Mouse (Mus musculus): ENCODE measurements around the gene Olfr992. TPM values are rescaled to one million over a fixed set of nuclear protein-coding genes. Genes with fewer than 3 reads are reported as not detected.
"Not testable (repeated sequence)": the region's sequence is repeated elsewhere in the genome, so short reads cannot be mapped to it uniquely, and the experiment has no call there.

The Olfr992 gene
- not detected in 2 replicates for polyA plus RNA-seq (2012; rRNA removed)

DNA sequence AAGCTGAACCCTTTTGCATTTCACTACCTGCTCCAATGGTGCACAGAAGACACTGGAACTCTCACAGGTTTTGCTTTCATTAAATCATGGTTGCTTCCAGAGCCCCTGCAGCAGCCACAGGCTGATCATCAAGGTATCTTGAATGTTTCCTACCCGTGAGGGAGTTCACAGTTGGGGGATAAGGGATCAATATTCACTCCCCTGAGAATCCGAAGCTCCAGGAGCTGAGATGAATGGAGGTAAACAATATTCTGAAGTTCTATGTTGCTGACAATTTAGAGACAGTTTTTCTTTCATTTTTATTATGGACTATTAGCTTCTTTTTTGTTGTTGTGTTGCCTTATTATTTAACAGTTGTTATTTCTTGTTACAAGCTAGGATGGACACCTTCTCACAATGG lies at the start of gene Olfr992:
Gene Olfr992, minus strand, starts transcription at position 101 of the 400 bp plus-strand sequence.
- Histone ChIP-seq H3K4me1 (ENCODE audit: control insufficient read depth, insufficient read depth, low read length) (no peaks in the 10 kb centered on the region), H3K36me3 (ENCODE audit: control insufficient read depth, insufficient read depth, low read length) (no peaks in the 10 kb centered on the region), H3K27ac (ENCODE audit: control insufficient read depth, insufficient read depth, low read depth, low read length) (no peak within 1 kb of the TSS), H3K4me3 (ENCODE audit: control insufficient read depth, low read depth, low read length) (no peak within 1 kb of the TSS), H3K27me3 (ENCODE audit: control insufficient read depth, insufficient read depth, low read length) (no peaks in the 10 kb centered on the region)
- no peak for TF ChIP-seq CTCF (IDR thresholded peaks at IDR 0.05; ENCODE audit: control insufficient read depth, insufficient read depth, insufficient replicate concordance, low read depth, low read length)

DNA sequence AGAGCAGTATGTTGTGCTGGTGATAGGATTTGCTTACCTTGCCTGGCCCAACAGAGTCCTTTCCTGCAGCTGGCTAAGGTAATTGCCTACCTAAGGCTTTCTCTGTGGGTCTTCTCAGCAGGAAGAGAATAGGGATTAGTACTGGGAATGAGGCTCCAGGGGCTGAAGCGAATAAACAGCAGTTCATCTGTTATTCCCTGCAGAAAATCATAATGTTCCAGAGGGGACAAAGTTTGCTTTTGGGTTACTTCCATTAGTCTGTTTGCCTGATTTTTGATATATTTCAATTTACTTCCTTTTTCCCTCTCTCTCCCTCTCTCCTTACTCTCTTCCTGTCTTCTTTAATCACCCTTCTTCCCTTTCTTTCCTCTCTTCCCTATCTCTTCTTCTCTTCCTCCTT lies 34.3 kb upstream of the Olfr992 start, which contains the start of gene Olfr995:
Gene Olfr995, minus strand, starts transcription at position 101 of the 400 bp plus-strand sequence.
- H3K4me3 ChIP-seq (ENCODE audit: control insufficient read depth, low read depth, low read length): no peak within 1 kb of the TSS
- no peaks in the 10 kb centered on the region for H3K4me1 ChIP-seq (ENCODE audit: control insufficient read depth, insufficient read depth, low read length)
- no peaks in the 10 kb centered on the region for H3K27me3 ChIP-seq (ENCODE audit: control insufficient read depth, insufficient read depth, low read length)
- TF ChIP-seq POLR2A (IDR thresholded peaks at IDR 0.05; ENCODE audit: control insufficient read depth, low read depth, low read length): no peak
- H3K36me3 ChIP-seq (ENCODE audit: control insufficient read depth, insufficient read depth, low read length): no peaks in the 10 kb centered on the region
- H3K27ac ChIP-seq (ENCODE audit: control insufficient read depth, insufficient read depth, low read depth, low read length): no peak within 1 kb of the TSS

DNA sequence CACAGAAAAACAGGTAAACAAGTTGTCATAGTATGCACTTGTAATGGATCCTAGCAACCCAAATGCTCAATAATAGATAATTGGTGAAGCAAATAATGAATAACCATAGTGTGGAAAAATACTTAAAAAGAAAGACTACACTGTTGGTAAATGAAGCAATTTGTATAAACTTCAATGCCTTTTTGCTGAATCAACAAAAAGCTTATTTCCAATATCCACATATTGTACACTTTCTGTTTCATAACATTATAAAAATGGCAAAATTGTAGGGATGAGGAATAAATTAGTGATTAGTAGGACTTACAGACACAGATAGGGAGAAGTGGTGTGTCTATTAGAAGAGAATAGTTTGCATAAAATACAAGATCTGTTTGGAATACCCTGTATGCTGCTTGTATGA lies 33.3 kb upstream of the Olfr992 start:
- no peaks in the 10 kb centered on the region for H3K36me3 ChIP-seq (ENCODE audit: control insufficient read depth, insufficient read depth, low read length)
- H3K4me3 ChIP-seq (ENCODE audit: control insufficient read depth, low read depth, low read length): no peak overlapping the region
- H3K27me3 ChIP-seq (ENCODE audit: control insufficient read depth, insufficient read depth, low read length): no peaks in the 10 kb centered on the region
- TF ChIP-seq CTCF (IDR thresholded peaks at IDR 0.05; ENCODE audit: control insufficient read depth, insufficient read depth, insufficient replicate concordance, low read depth, low read length) (no peak), POLR2A (IDR thresholded peaks at IDR 0.05; ENCODE audit: control insufficient read depth, low read depth, low read length) (no peak)
- H3K4me1 ChIP-seq (ENCODE audit: control insufficient read depth, insufficient read depth, low read length): no peaks in the 10 kb centered on the region
- no peak overlapping the region for H3K27ac ChIP-seq (ENCODE audit: control insufficient read depth, insufficient read depth, low read depth, low read length)

DNA sequence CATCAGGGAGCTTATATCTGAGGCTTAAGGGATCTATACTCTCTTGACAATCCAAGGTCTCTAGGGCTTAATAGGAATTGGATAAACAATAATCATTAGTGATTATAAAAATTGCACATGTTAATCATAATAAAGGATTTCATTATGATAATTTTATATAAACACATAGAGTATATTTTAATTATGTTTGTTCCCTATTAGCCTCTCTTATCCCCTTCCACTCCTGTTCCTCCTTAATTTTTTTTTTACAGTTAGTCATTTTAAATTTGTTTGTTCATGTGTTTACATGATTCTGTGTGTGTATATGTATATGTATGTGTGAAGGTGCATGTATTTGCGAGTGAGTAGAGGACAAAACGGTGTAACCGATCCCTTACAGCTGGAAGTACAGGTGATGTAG lies 27.1 kb upstream of the Olfr992 start, which contains the start of gene Olfr994:
Gene Olfr994, minus strand, starts transcription at position 101 of the 400 bp plus-strand sequence.
- no peaks in the 10 kb centered on the region for H3K27me3 ChIP-seq (ENCODE audit: control insufficient read depth, insufficient read depth, low read length)
- H3K27ac ChIP-seq (ENCODE audit: control insufficient read depth, insufficient read depth, low read depth, low read length): no peak within 1 kb of the TSS
- TF ChIP-seq CTCF (IDR thresholded peaks at IDR 0.05; ENCODE audit: control insufficient read depth, insufficient read depth, insufficient replicate concordance, low read depth, low read length) (no peak), POLR2A (IDR thresholded peaks at IDR 0.05; ENCODE audit: control insufficient read depth, low read depth, low read length) (no peak)
- no peak within 1 kb of the TSS for H3K4me3 ChIP-seq (ENCODE audit: control insufficient read depth, low read depth, low read length)
- H3K4me1 ChIP-seq (ENCODE audit: control insufficient read depth, insufficient read depth, low read length): no peaks in the 10 kb centered on the region
- no peaks in the 10 kb centered on the region for H3K36me3 ChIP-seq (ENCODE audit: control insufficient read depth, insufficient read depth, low read length)

DNA sequence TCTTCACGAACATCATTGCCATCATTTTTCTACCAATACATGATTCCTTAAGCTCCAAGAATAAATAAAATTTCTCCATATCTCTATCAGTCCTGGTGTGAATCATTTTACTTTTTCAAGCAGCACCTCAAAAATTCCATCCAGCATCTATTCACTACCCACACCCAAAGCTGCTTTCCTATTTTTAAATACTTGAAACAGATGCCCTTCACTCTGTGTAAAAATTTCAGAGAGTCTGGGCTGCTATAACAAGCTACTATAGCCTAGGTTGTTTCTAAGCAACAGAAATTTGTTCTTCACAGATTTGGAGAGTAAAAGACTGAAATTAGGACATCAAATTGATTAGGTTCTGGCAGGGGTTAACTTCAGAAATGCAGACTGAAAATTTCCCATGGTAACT lies 16.6 kb upstream of the Olfr992 start:
- TF ChIP-seq POLR2A (IDR thresholded peaks at IDR 0.05; ENCODE audit: control insufficient read depth, low read depth, low read length) (no peak), CTCF (IDR thresholded peaks at IDR 0.05; ENCODE audit: control insufficient read depth, insufficient read depth, insufficient replicate concordance, low read depth, low read length) (no peak)
- H3K36me3 ChIP-seq (ENCODE audit: control insufficient read depth, insufficient read depth, low read length): no peaks in the 10 kb centered on the region
- no peak overlapping the region for H3K4me3 ChIP-seq (ENCODE audit: control insufficient read depth, low read depth, low read length)
- H3K4me1 ChIP-seq (ENCODE audit: control insufficient read depth, insufficient read depth, low read length): no peaks in the 10 kb centered on the region
- H3K27ac ChIP-seq (ENCODE audit: control insufficient read depth, insufficient read depth, low read depth, low read length): no peak overlapping the region
- H3K27me3 ChIP-seq (ENCODE audit: control insufficient read depth, insufficient read depth, low read length): no peaks in the 10 kb centered on the region

DNA sequence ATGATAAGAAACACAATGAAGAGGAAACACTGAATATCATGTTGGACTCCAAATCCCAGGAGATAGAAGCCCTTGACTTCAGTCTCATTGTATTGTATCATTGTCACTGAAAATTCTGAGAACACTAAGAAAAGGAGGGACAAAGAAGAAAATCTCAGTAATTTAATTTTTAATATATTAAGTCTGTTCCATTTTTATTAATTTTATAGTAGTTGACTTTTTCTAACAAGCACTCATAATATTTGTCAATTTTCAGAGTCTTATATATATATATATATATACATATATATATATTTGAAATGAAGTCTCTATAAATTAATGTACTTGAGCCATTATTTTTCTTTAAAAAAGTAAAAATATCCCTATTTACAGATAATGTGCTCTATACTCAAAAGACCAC lies 5.5 kb upstream of the Olfr992 start, which contains the start of gene Olfr993:
Gene Olfr993, minus strand, starts transcription at position 101 of the 400 bp plus-strand sequence.
- no peaks in the 10 kb centered on the region for H3K27me3 ChIP-seq (ENCODE audit: control insufficient read depth, insufficient read depth, low read length)
- no peak within 1 kb of the TSS for H3K27ac ChIP-seq (ENCODE audit: control insufficient read depth, insufficient read depth, low read depth, low read length)
- no peaks in the 10 kb centered on the region for H3K36me3 ChIP-seq (ENCODE audit: control insufficient read depth, insufficient read depth, low read length)
- no peak within 1 kb of the TSS for H3K4me3 ChIP-seq (ENCODE audit: control insufficient read depth, low read depth, low read length)
- H3K4me1 ChIP-seq (ENCODE audit: control insufficient read depth, insufficient read depth, low read length): no peaks in the 10 kb centered on the region
- TF ChIP-seq POLR2A (IDR thresholded peaks at IDR 0.05; ENCODE audit: control insufficient read depth, low read depth, low read length) (no peak), CTCF (IDR thresholded peaks at IDR 0.05; ENCODE audit: control insufficient read depth, insufficient read depth, insufficient replicate concordance, low read depth, low read length) (no peak)

DNA sequence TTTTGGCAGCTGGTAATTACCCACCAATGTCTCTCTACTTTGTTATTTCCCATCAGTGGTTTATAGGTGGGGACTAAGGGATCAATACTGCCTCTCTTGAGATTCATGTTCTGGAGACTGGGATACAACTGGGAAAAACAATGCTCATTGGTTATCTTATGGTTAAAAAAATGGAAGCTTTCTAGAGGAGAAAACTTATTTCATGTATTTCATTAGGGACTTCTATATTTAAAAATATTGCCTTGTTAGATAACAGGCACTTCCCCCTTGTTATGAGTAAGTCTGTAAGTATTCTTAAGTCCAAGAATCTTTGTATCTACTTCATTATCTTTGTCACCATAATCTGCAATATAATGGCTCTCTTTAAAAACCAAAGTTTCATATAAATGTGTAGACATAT lies 46.1 kb downstream of the Olfr992 start, which contains the start of gene Olfr988:
Gene Olfr988, minus strand, starts transcription at position 101 of the 400 bp plus-strand sequence.
- not testable (repeated sequence) for H3K4me1 ChIP-seq (ENCODE audit: control insufficient read depth, insufficient read depth, low read length); H3K27me3 ChIP-seq (ENCODE audit: control insufficient read depth, insufficient read depth, low read length); H3K27ac ChIP-seq (ENCODE audit: control insufficient read depth, insufficient read depth, low read depth, low read length)

More for the DNA sequence above, 46.1 kb downstream of the Olfr992 start, which contains the start of gene Olfr988:
- not testable (repeated sequence) for H3K36me3 ChIP-seq (ENCODE audit: control insufficient read depth, insufficient read depth, low read length); H3K4me3 ChIP-seq (ENCODE audit: control insufficient read depth, low read depth, low read length)

Other genes starting within 250 kb of the Olfr992 start
- gene Lrrc55, start 212.3 kb downstream of the Olfr992 start, polyA plus RNA-seq (2012; rRNA removed): 5.2 and 7.9 TPM in 2 replicates
- not detected in 2 replicates for gene Olfr987, start 70.2 kb downstream of the Olfr992 start, polyA plus RNA-seq (2012; rRNA removed)
- gene Olfr988, start 46.2 kb downstream of the Olfr992 start, polyA plus RNA-seq (2012; rRNA removed): not detected in 2 replicates
- 0.11 TPM in 1 of 2 replicates, not detected in the other for gene Olfr993, start 5.4 kb upstream of the Olfr992 start, polyA plus RNA-seq (2012; rRNA removed)
- not detected in 2 replicates for gene Olfr994, start 27.0 kb upstream of the Olfr992 start, polyA plus RNA-seq (2012; rRNA removed)
- gene Olfr995, start 34.2 kb upstream of the Olfr992 start, polyA plus RNA-seq (2012; rRNA removed): not detected in 2 replicates
- not detected in 2 replicates for gene 4833423E24Rik, start 109.6 kb upstream of the Olfr992 start, polyA plus RNA-seq (2012; rRNA removed)
- gene Olfr996, start 169.7 kb upstream of the Olfr992 start, polyA plus RNA-seq (2012; rRNA removed): not detected in 2 replicates
- not detected in 2 replicates for gene Olfr998, start 179.5 kb upstream of the Olfr992 start, polyA plus RNA-seq (2012; rRNA removed)
- gene Olfr1000, start 202.4 kb upstream of the Olfr992 start, polyA plus RNA-seq (2012; rRNA removed): not detected in 2 replicates
- not detected in 2 replicates for gene Olfr1002, start 241.2 kb upstream of the Olfr992 start, polyA plus RNA-seq (2012; rRNA removed)

Measured in testis, adult 2 months (tissue).